Mouse (Mus musculus) forebrain, embryonic 13.5 days (tissue): ENCODE data around the gene Pigv. TPM values are rescaled to one million over a fixed set of nuclear protein-coding genes. Genes with fewer than 3 reads are reported as not detected.

ENCODE experiments used
- microRNA-seq: library from miRNA; unstranded; fragments of <30 nt; microRNA quantifications from one replicate; pipeline ENCODE4, GENCODE M21; 2016
- polyA plus RNA-seq: library from polyadenylated mRNA; unstranded; fragments of >200 nt; fragmentation: Nextera tagmentation; extraction: Ambion mirVana; gene quantifications from 2 replicates; pipeline ENCODE4 v1.2.1, GENCODE M21; 2015

Gene Pigv
- polyA plus RNA-seq, 1 experiment from 2014 or later = 13.6 TPM

Small RNAs within 50 kb of the gene (microRNA-seq; reads per million reads assigned to microRNA genes)
- not detected for gene Mir7227

Other genes with a start within 250 kb of the Pigv start
- gene Tent5b, start 192.5 kb downstream of the Pigv start, polyA plus RNA-seq = 0.27 TPM in 1 of 2 replicates, not detected in the other
- 1.5 and 2.9 TPM in 2 replicates for gene Trnp1, start 174.1 kb downstream of the Pigv start, polyA plus RNA-seq
- gene Kdf1, start 153.7 kb downstream of the Pigv start, polyA plus RNA-seq = 0.26 and 0.39 TPM in 2 replicates
- 311 and 312 TPM in 2 replicates for gene Nudc, start 126.7 kb downstream of the Pigv start, polyA plus RNA-seq
- not detected in 2 replicates for gene Nr0b2, start 119.3 kb downstream of the Pigv start, polyA plus RNA-seq
- 6.7 and 7.7 TPM in 2 replicates for gene Gpatch3, start 97.9 kb downstream of the Pigv start, polyA plus RNA-seq
- 25.0 and 29.5 TPM in 2 replicates for gene Gpn2, start 88.3 kb downstream of the Pigv start, polyA plus RNA-seq
- gene Sfn, start 70.5 kb downstream of the Pigv start, polyA plus RNA-seq = 0.92 and 0.99 TPM in 2 replicates
- gene Zdhhc18, start 22.5 kb downstream of the Pigv start, polyA plus RNA-seq = 3.2 and 4.6 TPM in 2 replicates
- gene Arid1a, start 84.1 kb upstream of the Pigv start, polyA plus RNA-seq = 44.7 and 48.9 TPM in 2 replicates
- gene Rps6ka1, start 215.2 kb upstream of the Pigv start, polyA plus RNA-seq = 14.5 and 15.2 TPM in 2 replicates